In genomic region chrX:134610984-134611383, GRCm38 (mm10) we compare ENCODE assay signal across 11 mouse cellular contexts.
"Had no signal": no experiment of that assay in that cellular context is flagged by ENCODE, and none has a peak within 500 bp of the region (broad histone marks: within the 10 kb centered on the region; RNA-seq: fewer than 3 reads in every experiment).

No protein-coding gene starts in this region.

- H3K27ac ChIP-seq: limb, embryonic 13.5 days; neural tube, embryonic 15.5 days had no signal

- H3K4me1 ChIP-seq: limb, embryonic 13.5 days; neural tube, embryonic 15.5 days had no signal

- H3K9ac ChIP-seq: limb, embryonic 13.5 days; neural tube, embryonic 15.5 days had no signal

- H3K4me2 ChIP-seq: limb, embryonic 13.5 days; midbrain, embryonic 11.5 days; neural tube, embryonic 15.5 days had no signal

- H3K4me3 ChIP-seq: limb, embryonic 13.5 days; neural tube, embryonic 15.5 days had no signal

- H3K9me3 ChIP-seq: limb, embryonic 13.5 days; neural tube, embryonic 15.5 days had no signal

- DNase-seq: kidney, adult 11 months; kidney, adult 9 months; kidney, postnatal 10 days; left cerebral cortex, postnatal 4 days; lung, adult 18-20 months; right cerebral cortex, adult 18-20 months; right cerebral cortex, postnatal 25 days; thymus, postnatal 4 days had no signal

- H3K27me3 ChIP-seq: limb, embryonic 13.5 days; neural tube, embryonic 15.5 days had no signal

- H3K36me3 ChIP-seq: limb, embryonic 13.5 days; neural tube, embryonic 15.5 days had no signal
